Mouse (Mus musculus) liver, postnatal 0 days (tissue): ENCODE data around the gene 0610012G03Rik. TPM values are rescaled to one million over a fixed set of nuclear protein-coding genes. Genes with fewer than 3 reads are reported as not detected.
A peak's percentile ranks its signal among the peaks of the same experiment; 100 is the strongest.

Source experiments
- ATAC-seq: fragments of 200-750 bp; cut with Nextera tagmentation; 2 replicates; pipeline ENCODE4 v1.8.0; 2017; ENCODE audit warnings: mild to moderate bottlenecking, moderate library complexity
- DNase-seq: peaks from one replicate; pipeline ENCODE4 v3.0.0-alpha.2; 2016
- H3K27ac ChIP-seq: fragments of 300-500 bp; sonication (generic); 2 replicates; pipeline ENCODE4 v1.5.1; 2014; ENCODE audit warnings: antibody characterized with exemption, moderate library complexity, mild to moderate bottlenecking, low read depth
- H3K27me3 ChIP-seq: fragments of 300-500 bp; sonication (generic); 2 replicates; pipeline ENCODE4 v1.6.1; 2014; ENCODE audit warnings: low read length, control low read depth, mixed read lengths; ENCODE audit not compliant: insufficient read depth
- H3K36me3 ChIP-seq: fragments of 300-500 bp; sonication (generic); replicated peaks from 2 replicates; pipeline ENCODE4 v1.6.1; 2014; ENCODE audit warnings: mild to moderate bottlenecking, control low read depth, low read length, moderate library complexity, mixed read lengths; ENCODE audit not compliant: insufficient read depth
- H3K4me1 ChIP-seq: fragments of 300-500 bp; sonication (generic); 2 replicates; pipeline ENCODE4 v1.6.1; 2014; ENCODE audit warnings: antibody characterized with exemption, mild to moderate bottlenecking, control low read depth; ENCODE audit not compliant: insufficient read depth
- H3K4me2 ChIP-seq: fragments of 300-500 bp; sonication (generic); 2 replicates; pipeline ENCODE4 v1.6.1; 2014; ENCODE audit warnings: low read depth, mild to moderate bottlenecking, low read length, moderate library complexity, mixed read lengths
- H3K4me3 ChIP-seq: fragments of 300-500 bp; sonication (generic); 2 replicates; pipeline ENCODE4 v1.5.1; 2014; ENCODE audit warnings: low read depth, low read length
- H3K9ac ChIP-seq: fragments of 300-500 bp; sonication (generic); replicated peaks from 2 replicates; pipeline ENCODE4 v1.6.1; 2014; ENCODE audit warnings: mild to moderate bottlenecking, moderate library complexity
- H3K9me3 ChIP-seq: fragments of 300-500 bp; sonication (generic); 2 replicates; pipeline ENCODE4 v1.6.1; 2016; ENCODE audit warnings: mild to moderate bottlenecking, control low read depth, low read length, mixed read lengths
- CTCF ChIP-seq: sonication (generic); IDR thresholded peaks from 2 replicates; pipeline ENCODE4 v1.5.1; 2016; ENCODE audit warnings: antibody characterized with exemption, low read depth
- EP300 ChIP-seq: IDR thresholded peaks from 2 replicates; pipeline ENCODE4 v1.6.1; 2016; ENCODE audit warnings: antibody characterized with exemption, low read depth, mild to moderate bottlenecking
- WGBS: fragments of 180-500 bp; shearing (Covaris S2); extraction: QIAGEN DNeasy Blood & Tissue Kit; methylation state at CpG from one replicate; pipeline ENCODE4 v1.1.7; 2014; ENCODE audit not compliant: insufficient replicate concordance; 5-methylcytosine and 5-hydroxymethylcytosine counted together
- polyA plus RNA-seq: library from polyadenylated mRNA; unstranded; fragments of >200 nt; fragmentation: Nextera tagmentation; extraction: Ambion mirVana; gene quantifications from 2 replicates; pipeline ENCODE4 v1.2.1, GENCODE M21; 2015

0610012G03Rik gene
- polyA plus RNA-seq, 1 experiment from 2014 or later = 58.4 TPM

DNA sequence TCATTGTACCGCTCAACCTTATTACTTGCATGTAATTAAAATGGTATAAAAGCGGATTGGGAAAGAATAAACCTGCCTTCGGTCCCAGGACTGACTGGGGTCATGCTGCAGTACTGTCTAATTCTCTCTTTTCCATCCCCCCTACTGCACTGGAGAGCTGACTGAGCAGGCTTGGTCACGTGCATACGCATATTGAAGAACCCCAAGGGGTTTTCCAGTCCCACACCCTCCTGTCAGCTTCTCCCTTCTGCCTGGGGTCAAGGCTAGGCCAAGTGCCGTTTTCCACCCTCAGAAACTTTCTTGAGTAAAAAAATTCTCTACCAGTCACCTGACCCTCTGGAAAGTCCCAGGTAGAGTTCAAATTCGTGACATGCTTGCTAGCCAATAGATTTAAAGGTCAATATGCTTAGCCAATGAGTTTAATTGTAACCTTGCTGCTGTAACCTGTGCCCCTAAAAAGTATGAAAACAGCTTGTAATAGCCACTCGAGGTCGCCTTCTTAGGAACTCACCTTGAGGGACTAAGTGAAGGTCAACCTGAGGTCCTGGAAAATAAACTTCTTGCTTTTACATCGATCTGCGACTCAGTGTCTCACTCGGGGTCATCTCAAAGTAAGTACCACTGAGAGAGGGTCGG lies 21.6 kb downstream of the 0610012G03Rik start:
- DNase-seq (no peak), ATAC-seq (no peak)
- H3K4me1 ChIP-seq = no peaks in the 10 kb centered on the region
- no peaks in the 10 kb centered on the region for H3K9me3 ChIP-seq
- no peaks in the 10 kb centered on the region for H3K27me3 ChIP-seq
- 73% methylated on average over 13 of the region's 13 CpGs for WGBS
- no peaks in the 10 kb centered on the region for H3K36me3 ChIP-seq
- TF ChIP-seq EP300 (no peak), CTCF (no peak)
- H3K27ac ChIP-seq = no peak overlapping the region
- H3K4me3 ChIP-seq = no peak overlapping the region
- no peak overlapping the region for H3K4me2 ChIP-seq
- no peak overlapping the region for H3K9ac ChIP-seq

- H3K4me1 ChIP-seq = no peaks in the 10 kb centered on the region
- DNase-seq (no peak), ATAC-seq (no peak)
- H3K36me3 ChIP-seq = no peaks in the 10 kb centered on the region
- no peak overlapping the region for H3K9ac ChIP-seq
- H3K4me3 ChIP-seq = no peak overlapping the region
- WGBS = 81% methylated on average over 6 of the region's 6 CpGs
- no peaks in the 10 kb centered on the region for H3K9me3 ChIP-seq
- no peaks in the 10 kb centered on the region for H3K27me3 ChIP-seq
- H3K4me2 ChIP-seq = no peak overlapping the region
- H3K27ac ChIP-seq = no peak overlapping the region
- TF ChIP-seq CTCF = no peak
- no peak for TF ChIP-seq EP300
Measured at GRCm38 (mm10) chr16:31926091-31926490, 22.2 kb downstream of the 0610012G03Rik start.

DNA sequence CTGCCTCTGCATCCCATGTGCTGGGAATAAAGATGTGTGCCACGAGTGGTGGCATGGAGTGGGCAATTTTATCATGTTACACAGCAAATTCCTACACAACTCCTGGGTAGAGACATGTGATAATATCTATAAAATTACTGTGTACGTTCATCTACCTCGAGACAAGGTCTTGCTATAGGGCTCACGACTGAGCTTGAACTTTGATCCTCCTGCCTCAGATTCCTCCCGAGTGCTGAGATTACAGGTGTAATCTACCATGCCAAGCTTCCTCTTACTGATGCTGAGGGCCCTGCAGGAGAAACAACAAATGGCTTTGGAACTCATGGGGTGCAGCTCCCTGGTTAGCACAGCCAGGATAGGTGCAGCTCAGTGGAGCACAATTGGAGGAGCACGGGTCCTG lies 23.9 kb downstream of the 0610012G03Rik start:
- no peak for ATAC-seq

GRCm38 (mm10) chr16:31918248-31918724 lies 30.0 kb downstream of the 0610012G03Rik start:
- ATAC-seq (peak; percentile 79), DNase-seq (peak; percentile 78)
- no peaks in the 10 kb centered on the region for H3K27me3 ChIP-seq
- WGBS = 6% methylated on average over 14 of the region's 14 CpGs
- peak overlapping the region; percentile 66 for H3K4me2 ChIP-seq
- no peaks in the 10 kb centered on the region for H3K36me3 ChIP-seq
- TF ChIP-seq EP300 (no peak), CTCF (peak; percentile 90)
- peak overlapping the region; percentile 27; the same call in 1 of the 2 replicates for H3K4me3 ChIP-seq
- no peaks in the 10 kb centered on the region for H3K4me1 ChIP-seq
- no peaks in the 10 kb centered on the region for H3K9me3 ChIP-seq
- H3K27ac ChIP-seq = no peak overlapping the region
- H3K9ac ChIP-seq = peak overlapping the region; percentile 51

More for the DNA sequence above, 23.9 kb downstream of the 0610012G03Rik start:
- H3K4me2 ChIP-seq = no peak overlapping the region
- H3K27me3 ChIP-seq = no peaks in the 10 kb centered on the region
- no peaks in the 10 kb centered on the region for H3K4me1 ChIP-seq
- H3K36me3 ChIP-seq = no peaks in the 10 kb centered on the region
- H3K27ac ChIP-seq = no peak overlapping the region
- DNase-seq = no peak
- WGBS = 67% methylated on average over 6 of the region's 6 CpGs
- no peak for TF ChIP-seq CTCF
- TF ChIP-seq EP300 = no peak
- no peaks in the 10 kb centered on the region for H3K9me3 ChIP-seq
- no peak overlapping the region for H3K9ac ChIP-seq
- H3K4me3 ChIP-seq = no peak overlapping the region

- TF ChIP-seq CTCF (no peak), EP300 (no peak)
- DNase-seq (no peak), ATAC-seq (peak; percentile 90)
- H3K4me2 ChIP-seq = peak overlapping the region; percentile 66
- H3K27me3 ChIP-seq = no peaks in the 10 kb centered on the region
- no peaks in the 10 kb centered on the region for H3K4me1 ChIP-seq
- peak overlapping the region; percentile 51 for H3K9ac ChIP-seq
- no peaks in the 10 kb centered on the region for H3K36me3 ChIP-seq
- peak overlapping the region; percentile 27; the same call in 1 of the 2 replicates for H3K4me3 ChIP-seq
- H3K9me3 ChIP-seq = no peaks in the 10 kb centered on the region
- no peak overlapping the region for H3K27ac ChIP-seq
- WGBS = 58% methylated on average over 11 of the region's 11 CpGs
Measured at GRCm38 (mm10) chr16:31917776-31918175, 30.5 kb downstream of the 0610012G03Rik start.

- TF ChIP-seq EP300 = no peak
- WGBS = 32% methylated on average over 10 of the region's 10 CpGs
- no peak for DNase-seq
- Histone ChIP-seq H3K27me3 (no peaks in the 10 kb centered on the region), H3K9me3 (no peaks in the 10 kb centered on the region), H3K36me3 (no peaks in the 10 kb centered on the region), H3K9ac (no peak overlapping the region), H3K4me2 (no peak overlapping the region), H3K4me1 (peaks cover 7% of the 10 kb centered on the region), H3K27ac (no peak overlapping the region), H3K4me3 (no peak overlapping the region)
- ATAC-seq = no peak
Measured at GRCm38 (mm10) chr16:31910281-31910847, 37.9 kb downstream of the 0610012G03Rik start.
